Mouse (Mus musculus): ENCODE measurements around the gene Lmo2.

Gene Lmo2

GRCm38 (mm10) chr2:103941085-103941484 lies 16.7 kb upstream of the Lmo2 start:
- DNase-seq (ENCODE audit: low spot score in 2 of 2): no peak

- peak in 1 of 2 experiments; percentile 25 for DNase-seq (ENCODE audit: low spot score in 2 of 2)
These were observed 12.9 kb upstream of the Lmo2 start for GRCm38 (mm10) chr2:103944859-103945258.

GRCm38 (mm10) chr2:103945571-103946092 lies 12.2 kb upstream of the Lmo2 start:
- peak; percentile 24 to 51 for DNase-seq (ENCODE audit: low spot score in 2 of 2)

GRCm38 (mm10) chr2:103946892-103947291 lies 10.9 kb upstream of the Lmo2 start:
- DNase-seq (ENCODE audit: low spot score in 2 of 2): no peak

GRCm38 (mm10) chr2:103947982-103948655 lies 9.7 kb upstream of the Lmo2 start:
- DNase-seq (ENCODE audit: low spot score in 2 of 2): no peak

- DNase-seq (ENCODE audit: low spot score in 2 of 2): no peak
These were observed 4.5 kb upstream of the Lmo2 start for GRCm38 (mm10) chr2:103953050-103953835.

GRCm38 (mm10) chr2:103955714-103956113 lies 2.1 kb upstream of the Lmo2 start:
- no peak for DNase-seq (ENCODE audit: low spot score in 2 of 2)

- DNase-seq (ENCODE audit: low spot score in 2 of 2): no peak
These were observed 919 bp upstream of the Lmo2 start for GRCm38 (mm10) chr2:103956867-103957266.

GRCm38 (mm10) chr2:103958634-103959033 lies 848 bp downstream of the Lmo2 start:
- no peak for DNase-seq (ENCODE audit: low spot score in 2 of 2)

- DNase-seq (ENCODE audit: low spot score in 2 of 2): no peak
These were observed 1.3 kb downstream of the Lmo2 start for GRCm38 (mm10) chr2:103959066-103959465.

- DNase-seq (ENCODE audit: low spot score in 2 of 2): no peak
These were observed 1.8 kb downstream of the Lmo2 start for GRCm38 (mm10) chr2:103959574-103959973.

GRCm38 (mm10) chr2:103962349-103962748 lies 4.6 kb downstream of the Lmo2 start:
- no peak for DNase-seq (ENCODE audit: low spot score in 2 of 2)

GRCm38 (mm10) chr2:103965391-103965790 lies 7.6 kb downstream of the Lmo2 start:
- no peak for DNase-seq (ENCODE audit: low spot score in 2 of 2)

GRCm38 (mm10) chr2:103968186-103968585 lies 10.4 kb downstream of the Lmo2 start:
- DNase-seq (ENCODE audit: low spot score in 2 of 2): no peak

- no peak for DNase-seq (ENCODE audit: low spot score in 2 of 2)
These were observed 11.2 kb downstream of the Lmo2 start for GRCm38 (mm10) chr2:103968919-103969436.

GRCm38 (mm10) chr2:103969437-103970040 lies 11.8 kb downstream of the Lmo2 start:
- peak; percentile 61 to 63 for DNase-seq (ENCODE audit: low spot score in 2 of 2)

GRCm38 (mm10) chr2:103970041-103970790 lies 12.4 kb downstream of the Lmo2 start:
- peak; percentile 65 to 78 for DNase-seq (ENCODE audit: low spot score in 2 of 2)

- DNase-seq (ENCODE audit: low spot score in 2 of 2): peak; percentile 22 to 33
These were observed 13.2 kb downstream of the Lmo2 start for GRCm38 (mm10) chr2:103970791-103971649.

GRCm38 (mm10) chr2:103971838-103972237 lies 14.1 kb downstream of the Lmo2 start:
- DNase-seq (ENCODE audit: low spot score in 2 of 2): no peak

GRCm38 (mm10) chr2:103975904-103976303 lies 18.1 kb downstream of the Lmo2 start:
- DNase-seq (ENCODE audit: low spot score in 2 of 2): no peak

GRCm38 (mm10) chr2:103977216-103977615 lies 19.4 kb downstream of the Lmo2 start:
- no peak for DNase-seq (ENCODE audit: low spot score in 2 of 2)
